Mouse (Mus musculus) common myeloid progenitor, adult 5-6 weeks (primary cell): ENCODE results near the gene Gdpd3. TPM values are rescaled to one million over a fixed set of nuclear protein-coding genes. Genes with fewer than 3 reads are reported as not detected.
A peak's percentile ranks its signal among the peaks of the same experiment; 100 is the strongest.
"Not testable (repeated sequence)": the region's sequence is repeated elsewhere in the genome, so short reads cannot be mapped to it uniquely, and the experiment has no call there.

Experiments
- ATAC-seq: replicated peaks from 2 replicates; pipeline ENCODE4 v1.8.0; 2016; ENCODE audit warnings: low read depth, mild to moderate bottlenecking, moderate TSS enrichment, inconsistent platforms; ENCODE audit not compliant: poor library complexity, severe bottlenecking
- total RNA-seq: library from RNA; stranded (forward); fragments of 200-1000, 187-1606 nt; gene quantifications from 2 replicates; pipeline ENCODE4 v1.2.3, GENCODE M21; 2017

The Gdpd3 gene
- total RNA-seq, 1 experiment from 2014 or later: 5.1 TPM

DNA sequence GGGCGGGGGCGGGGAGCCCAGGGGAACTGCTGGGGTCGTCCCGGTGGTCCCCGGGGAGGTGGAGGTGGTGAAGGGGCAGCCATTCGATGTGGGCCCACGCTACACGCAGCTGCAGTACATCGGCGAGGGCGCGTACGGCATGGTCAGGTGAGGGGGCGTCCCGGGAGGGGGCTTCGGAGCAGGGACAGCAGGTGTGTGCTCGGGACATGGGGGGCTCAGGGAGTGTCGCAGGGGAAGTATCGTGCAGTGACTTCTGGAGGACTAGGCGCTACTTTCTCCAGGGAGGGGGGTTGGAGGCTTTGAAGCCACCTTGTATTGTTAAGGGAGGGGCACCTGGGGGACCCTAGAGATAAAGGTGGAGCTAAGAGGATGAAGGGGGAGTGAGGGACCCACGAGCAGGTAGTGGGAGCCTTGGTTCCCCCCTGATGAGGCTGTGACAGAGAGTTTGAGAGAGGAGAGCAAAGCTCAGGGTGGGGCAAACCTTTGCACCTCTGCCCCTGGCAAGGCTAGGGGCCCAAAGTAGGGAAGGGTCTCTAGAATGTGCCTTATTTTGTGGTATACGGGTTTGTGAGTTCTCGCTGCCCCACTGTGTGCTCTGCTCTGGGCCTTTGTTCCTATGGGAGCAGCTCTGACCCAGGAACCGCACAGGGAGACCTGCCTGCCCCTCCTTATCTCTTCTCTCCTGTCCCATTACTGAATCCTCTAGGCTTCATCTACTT, 6.3 kb upstream of the Gdpd3 start:
- ATAC-seq: peak; percentile 6; the same call in 1 of the 2 replicates

GRCm38 (mm10) chr7:126760391-126760802, 5.7 kb upstream of the Gdpd3 start:
- ATAC-seq: 0 out of 2 replicates have a peak, but pooled peaks have one; percentile 16

GRCm38 (mm10) chr7:126760956-126761355, 5.2 kb upstream of the Gdpd3 start:
- ATAC-seq: no peak

GRCm38 (mm10) chr7:126761529-126762067, 4.5 kb upstream of the Gdpd3 start:
- no peak for ATAC-seq

DNA sequence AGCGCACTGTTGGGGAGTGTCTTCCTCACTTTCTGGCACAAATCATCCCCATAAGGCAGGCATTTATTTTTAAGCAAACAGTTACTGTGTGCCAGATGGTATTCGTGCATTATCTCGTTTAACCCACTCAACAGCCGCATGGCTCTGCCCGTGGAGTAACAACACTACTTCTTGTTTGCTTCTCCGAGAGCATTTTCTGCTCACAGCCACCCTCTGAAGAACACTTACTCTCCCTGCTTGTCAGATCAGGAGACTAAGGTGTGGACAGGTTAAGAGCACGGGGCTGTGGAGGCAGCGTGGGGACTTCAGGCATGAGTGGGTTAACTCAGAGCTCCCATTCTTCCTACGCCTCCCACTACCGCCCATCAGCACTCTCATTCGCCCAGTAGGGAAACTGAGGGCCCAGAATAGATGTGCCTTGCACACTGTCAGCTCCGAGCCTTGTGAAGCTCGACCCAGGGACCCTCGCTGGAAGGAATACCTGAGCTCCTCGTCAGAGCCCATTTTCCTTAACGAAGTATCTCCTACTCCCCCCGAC, 3.6 kb upstream of the Gdpd3 start:
- no peak for ATAC-seq

GRCm38 (mm10) chr7:126765540-126765939, 594 bp upstream of the Gdpd3 start:
- ATAC-seq: no peak

DNA sequence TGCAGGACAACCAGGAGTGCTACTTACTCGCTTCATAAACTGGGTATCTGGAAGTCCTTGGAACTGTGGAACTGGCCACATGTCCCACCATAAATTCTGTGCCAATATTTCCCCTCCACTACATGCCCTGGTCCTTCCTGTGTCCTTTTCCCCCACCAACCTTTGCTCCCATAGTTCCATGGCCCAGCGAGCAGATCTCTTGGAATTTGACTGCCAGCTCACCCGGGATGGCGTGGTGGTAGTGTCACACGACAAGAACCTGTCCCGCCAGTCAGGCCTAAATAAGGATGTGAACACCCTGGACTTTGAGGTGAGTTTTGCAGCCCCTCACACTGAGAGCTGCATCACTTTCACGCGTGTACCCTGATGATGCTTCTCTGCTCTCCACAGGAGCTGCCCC, 867 bp downstream of the Gdpd3 start:
- ATAC-seq: no peak

DNA sequence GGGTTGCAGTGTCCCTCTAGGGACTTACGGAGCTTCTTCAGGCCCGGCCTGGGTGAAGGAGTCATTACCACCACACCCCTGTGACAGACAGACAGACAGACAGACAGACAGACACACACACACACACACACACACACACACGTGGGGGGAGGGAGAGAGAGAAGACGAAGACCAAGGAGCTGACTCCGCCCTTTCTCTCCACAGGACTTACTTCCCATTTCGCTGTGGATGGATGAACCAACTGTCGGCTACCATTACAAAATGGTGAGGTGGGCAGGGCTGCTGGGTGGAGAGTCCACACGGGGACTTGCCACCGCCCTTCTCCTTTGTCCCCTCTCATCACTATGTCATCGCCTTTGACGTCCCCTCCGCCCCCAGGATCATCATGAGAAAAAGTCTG, 4.7 kb downstream of the Gdpd3 start:
- peak; percentile 53 for ATAC-seq

DNA sequence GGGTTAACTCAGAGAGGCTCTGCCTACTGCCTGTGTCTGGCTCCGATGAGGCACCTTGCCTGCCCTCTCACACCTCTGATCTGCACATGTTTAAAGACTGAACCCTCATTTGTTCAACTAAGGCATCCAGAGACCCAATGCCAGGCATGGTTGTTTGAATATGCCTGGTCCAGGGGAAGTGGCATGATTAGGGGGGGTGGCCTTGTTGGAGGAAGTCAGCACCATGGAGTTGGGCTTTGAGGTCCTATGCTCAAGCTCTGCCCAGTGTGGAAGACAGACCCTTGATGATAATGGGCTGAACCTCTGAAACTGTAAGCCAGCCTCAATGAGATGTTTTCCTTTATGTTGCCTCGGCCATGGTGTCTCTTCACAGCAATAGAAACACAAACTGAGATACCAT, 7.2 kb downstream of the Gdpd3 start:
- no peak for ATAC-seq

DNA sequence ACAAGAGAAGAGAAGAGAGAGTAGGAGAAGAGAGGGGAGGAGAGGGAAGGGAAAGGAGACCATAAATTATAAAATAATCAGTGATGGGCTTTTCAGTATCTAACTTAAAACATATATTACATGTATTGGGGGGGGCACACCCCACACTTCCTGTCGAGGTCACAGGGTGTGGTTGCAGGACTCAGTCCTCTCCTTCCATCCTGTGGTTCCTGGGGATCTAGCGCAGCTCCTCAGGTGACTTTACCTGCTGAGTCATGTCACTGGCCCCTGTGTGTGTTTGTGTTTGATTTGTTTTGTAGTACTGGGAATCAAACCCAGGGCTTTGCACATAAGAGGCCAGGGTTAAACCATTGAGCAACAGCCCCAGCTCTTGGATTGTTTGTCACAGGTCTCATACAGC, 8.3 kb downstream of the Gdpd3 start:
- no peak for ATAC-seq

- no peak for ATAC-seq
Observed at GRCm38 (mm10) chr7:126775185-126775977, 9.2 kb downstream of the Gdpd3 start.

DNA sequence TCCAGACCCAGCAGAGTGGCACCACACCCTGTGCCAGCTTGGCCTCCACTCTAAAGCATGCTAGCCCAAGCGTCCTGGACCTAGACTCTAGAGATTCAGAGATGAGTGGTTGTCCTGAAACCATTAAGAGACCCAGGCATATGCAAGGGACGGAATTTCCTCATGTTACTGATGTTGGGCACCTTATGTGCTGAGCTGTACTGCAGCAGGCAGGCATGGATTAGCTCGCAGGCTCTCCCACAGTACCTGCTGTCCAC, 9.8 kb downstream of the Gdpd3 start:
- ATAC-seq: no peak

DNA sequence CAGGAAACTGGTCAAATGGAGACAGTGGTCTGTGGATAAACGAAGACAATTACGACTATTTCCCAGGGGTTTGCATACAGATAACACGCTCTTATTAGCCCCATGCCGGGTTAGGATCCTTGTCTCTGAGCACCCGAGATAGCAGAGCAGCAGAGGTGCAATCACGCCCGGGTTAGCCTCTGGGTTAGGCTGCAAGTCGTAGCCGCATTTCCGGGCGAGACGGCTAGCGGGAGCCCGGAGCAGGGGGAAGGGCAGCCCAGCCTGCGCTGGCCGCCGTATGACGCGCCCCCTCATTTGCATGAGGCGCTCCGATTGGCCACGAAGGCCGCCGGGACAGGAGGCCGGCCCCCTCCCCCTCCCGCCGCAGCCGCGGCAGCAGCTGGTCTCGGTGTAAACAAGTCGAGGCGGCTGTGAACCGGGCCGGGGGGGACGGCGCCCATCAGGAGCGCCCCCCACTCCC, 10.5 kb downstream of the Gdpd3 start, which contains the start of gene Ypel3:
Ypel3 (plus strand) TSS at position 358 of the 460 bp plus-strand sequence.
- ATAC-seq: peak; percentile 85

DNA sequence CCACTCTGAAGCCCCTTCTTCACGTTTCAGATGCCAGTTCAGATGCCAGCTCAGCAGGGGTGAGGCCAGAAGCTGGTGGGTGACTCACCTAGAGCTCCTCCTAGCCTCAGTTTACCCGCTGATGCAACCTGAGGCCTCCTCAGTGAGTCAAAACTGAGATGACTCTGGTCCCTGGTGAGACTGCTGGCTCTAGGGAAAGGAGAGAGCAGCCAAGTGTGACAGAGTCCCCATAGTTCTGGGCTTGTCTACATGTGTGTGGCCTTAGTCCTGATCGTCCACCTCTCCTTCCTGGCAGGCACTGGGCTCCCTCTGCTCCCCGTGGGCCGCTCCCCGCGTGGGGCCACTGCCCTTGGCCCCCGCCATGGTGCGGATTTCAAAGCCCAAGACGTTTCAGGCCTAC, 11.3 kb downstream of the Gdpd3 start:
- no peak for ATAC-seq

GRCm38 (mm10) chr7:126778147-126778546, 12.0 kb downstream of the Gdpd3 start:
- ATAC-seq: no peak

DNA sequence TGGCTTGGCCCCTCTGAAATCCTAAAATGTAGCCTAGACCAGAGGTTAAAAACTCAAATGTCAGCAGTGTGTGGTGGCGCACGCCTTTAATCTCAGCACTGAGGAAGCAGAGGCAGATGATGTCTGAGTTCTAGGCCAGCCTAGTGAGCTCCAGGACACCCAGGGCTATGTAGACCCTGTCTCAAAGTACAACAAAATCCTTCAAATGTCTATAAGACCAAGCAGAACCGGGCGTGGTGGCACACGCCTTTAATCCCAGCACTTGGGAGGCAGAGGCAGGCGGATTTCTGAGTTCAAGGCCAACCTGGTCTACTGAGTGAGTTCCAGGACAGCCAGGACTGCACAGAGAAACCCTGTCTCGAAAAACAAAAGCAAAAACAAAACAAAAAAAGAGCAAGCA, 13.0 kb downstream of the Gdpd3 start:
- not testable (repeated sequence) for ATAC-seq

DNA sequence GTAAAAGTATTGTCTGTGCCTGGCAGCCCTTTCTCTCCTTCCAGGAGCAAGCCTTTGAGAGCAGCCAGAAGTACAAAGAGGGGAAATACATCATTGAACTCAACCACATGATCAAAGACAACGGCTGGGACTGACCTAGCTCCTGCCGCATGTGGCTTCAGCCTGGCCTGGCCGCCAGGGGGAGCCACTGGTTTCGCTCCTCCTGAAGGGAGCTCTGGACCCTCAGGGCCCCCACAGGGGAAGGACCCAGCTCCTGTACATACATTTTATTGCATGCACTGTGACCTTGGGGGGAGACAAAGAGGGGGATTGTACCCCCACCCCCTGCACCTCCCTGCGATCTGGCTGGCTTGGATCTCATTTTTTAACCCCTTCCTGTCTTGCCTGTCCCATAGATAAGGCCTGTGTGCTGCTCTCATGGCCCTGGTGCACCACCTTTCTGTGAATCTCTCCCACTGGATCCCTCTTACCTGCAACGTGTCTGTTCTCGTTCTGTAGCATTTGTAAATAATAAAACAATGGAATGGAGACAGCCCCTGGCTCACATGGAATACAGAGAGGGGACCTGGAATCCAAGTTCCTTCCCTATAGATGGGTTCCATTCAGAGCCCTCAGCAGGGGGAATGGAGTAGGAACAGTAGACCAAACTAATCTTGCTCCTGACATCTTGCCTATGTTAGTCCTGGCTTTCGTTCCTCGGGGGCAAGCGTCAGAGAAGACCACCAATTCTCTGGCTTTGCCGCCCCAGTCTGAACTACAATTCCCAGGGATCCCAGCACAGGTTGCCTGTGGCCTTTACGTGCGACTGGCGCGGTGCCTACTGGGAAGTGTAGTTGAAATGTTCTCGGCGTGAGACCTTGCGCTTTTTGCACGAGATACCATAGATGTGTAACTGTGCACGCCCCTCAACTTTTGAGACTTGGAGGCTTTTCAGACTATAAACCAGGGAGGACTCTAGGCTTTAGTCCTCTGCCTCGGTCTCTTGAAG, 14.1 kb downstream of the Gdpd3 start:
- peak; percentile 60 for ATAC-seq

DNA sequence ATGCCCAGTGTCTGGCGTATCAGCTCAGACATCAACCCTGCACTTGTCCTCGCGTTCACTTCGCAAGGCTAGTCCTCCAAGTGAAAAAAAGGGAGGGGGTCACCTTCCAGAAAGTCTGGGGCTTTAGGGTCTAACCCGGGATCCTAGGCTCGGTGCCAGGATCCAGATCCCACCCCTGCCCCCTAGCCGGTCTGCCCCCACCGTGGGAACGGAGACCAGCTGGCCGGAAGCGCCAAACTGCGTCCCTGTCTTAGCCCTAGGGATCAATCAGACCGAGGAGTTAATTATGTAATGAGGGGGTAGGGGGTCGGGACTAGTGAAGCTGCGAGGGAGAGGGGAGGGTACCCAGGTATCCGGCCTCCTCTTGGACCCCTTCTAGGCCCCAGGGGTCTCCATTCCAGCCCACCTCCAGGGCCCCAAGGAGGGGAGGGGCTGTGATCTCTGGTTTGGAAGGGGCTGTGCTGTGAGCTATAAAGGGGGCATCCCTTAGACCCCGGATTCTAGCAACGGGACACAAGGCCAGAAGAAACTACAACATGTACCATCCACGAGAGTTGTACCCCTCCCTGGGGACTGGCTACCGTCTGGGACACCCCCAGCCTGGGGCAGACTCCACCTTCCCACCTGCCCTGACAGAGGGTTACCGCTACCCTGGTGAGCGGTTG, 15.0 kb downstream of the Gdpd3 start, which contains the start of gene Tbx6:
Tbx6 (plus strand) TSS at position 513 of the 665 bp plus-strand sequence.
- ATAC-seq: no peak

DNA sequence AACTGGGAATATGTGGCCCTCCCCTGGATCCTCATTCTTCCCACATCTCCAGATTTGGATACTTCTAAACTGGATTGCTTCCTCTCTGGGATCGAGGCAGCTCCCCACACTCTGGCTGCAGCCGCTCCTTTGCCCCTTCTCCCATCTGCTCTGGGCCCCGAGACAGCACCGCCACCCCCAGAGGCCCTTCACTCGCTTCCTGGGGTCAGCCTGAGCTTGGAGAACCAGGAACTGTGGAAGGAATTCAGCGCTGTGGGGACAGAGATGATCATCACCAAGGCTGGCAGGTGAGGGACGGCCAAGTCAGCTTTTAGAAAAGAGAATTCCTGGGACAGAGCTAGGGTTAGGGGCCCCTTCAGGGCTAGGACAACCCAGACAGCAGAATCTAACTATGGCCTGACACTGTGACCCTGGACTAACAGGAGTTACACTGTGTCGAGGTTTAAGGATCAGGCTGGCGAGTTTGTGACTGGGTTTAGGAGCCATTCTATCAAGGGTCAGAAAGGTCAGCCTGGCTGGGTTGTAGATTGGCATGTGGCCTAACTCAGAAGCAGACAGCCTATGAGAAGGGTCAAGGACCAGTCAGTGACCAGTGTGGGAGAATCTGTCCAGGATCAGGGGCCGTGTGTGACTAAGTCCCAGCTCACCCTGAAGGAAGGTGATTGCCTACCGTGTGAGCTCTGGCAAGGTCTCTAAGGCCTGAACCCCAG, 15.7 kb downstream of the Gdpd3 start:
- no peak for ATAC-seq
